Mouse (Mus musculus): Measurements from ENCODE around the gene Gm10272.
"Not testable (repeated sequence)": the region's sequence is repeated elsewhere in the genome, so short reads cannot be mapped to it uniquely, and the experiment has no call there.

Gm10272 gene

DNA sequence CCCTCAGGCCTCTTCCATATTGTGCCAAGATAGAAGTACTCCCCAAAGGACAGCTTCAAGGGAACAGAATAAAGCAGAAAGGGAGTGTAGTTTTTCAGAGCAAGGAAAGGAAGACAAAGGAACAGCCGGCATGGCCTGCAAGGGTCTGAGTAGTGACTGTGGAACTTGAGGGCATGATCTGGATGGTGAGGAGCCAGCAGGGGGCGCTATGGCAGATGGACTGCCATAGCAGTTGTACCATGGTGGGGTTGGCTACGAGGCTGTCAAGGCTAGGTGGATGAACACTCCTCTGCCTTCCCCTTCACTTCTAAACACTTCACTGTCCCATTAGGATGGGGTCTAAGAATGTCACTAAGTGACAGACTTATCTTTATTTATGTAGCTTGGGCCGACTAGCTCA is 22.8 kb downstream of the Gm10272 start:
- DNase-seq: peak; percentile 41

DNA sequence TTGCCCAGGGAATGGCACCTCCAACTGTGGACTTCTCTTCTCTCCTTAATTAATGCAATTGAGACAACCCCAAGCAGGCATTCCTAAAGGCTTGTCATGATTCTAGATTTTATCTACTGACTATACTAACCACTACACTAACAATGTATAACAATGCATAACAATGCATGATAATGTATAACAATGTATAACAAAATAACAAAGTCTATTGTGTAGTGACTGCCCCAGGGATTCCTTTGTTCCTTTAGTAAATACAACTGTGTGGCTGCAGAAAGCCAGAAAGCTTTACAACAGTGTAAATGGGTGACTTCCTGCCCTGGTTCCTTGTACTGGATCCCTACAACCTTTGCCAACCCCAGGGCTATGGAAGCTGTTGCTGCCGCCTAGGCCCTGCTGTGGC is 29.5 kb downstream of the Gm10272 start:
- DNase-seq: no peak

DNA sequence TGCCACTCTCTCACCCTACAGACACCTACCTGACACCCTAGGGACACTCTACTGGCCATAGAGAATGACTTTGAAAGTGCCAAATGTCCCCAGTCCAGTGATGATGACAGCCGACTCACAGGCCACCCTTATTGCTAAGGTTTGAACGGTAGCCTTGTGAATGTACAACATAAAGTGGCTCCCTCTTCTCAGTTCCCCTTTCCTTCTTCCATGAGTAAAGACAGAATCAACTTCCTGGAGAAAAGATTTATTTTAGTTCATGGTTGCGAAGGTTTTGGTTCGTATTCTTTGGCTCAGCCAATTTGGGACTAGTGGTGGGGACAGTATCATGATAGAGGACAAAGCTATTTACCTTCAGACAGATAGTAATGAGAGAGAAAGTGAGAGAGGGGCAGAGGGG is 32.5 kb downstream of the Gm10272 start:
- no peak for DNase-seq

DNA sequence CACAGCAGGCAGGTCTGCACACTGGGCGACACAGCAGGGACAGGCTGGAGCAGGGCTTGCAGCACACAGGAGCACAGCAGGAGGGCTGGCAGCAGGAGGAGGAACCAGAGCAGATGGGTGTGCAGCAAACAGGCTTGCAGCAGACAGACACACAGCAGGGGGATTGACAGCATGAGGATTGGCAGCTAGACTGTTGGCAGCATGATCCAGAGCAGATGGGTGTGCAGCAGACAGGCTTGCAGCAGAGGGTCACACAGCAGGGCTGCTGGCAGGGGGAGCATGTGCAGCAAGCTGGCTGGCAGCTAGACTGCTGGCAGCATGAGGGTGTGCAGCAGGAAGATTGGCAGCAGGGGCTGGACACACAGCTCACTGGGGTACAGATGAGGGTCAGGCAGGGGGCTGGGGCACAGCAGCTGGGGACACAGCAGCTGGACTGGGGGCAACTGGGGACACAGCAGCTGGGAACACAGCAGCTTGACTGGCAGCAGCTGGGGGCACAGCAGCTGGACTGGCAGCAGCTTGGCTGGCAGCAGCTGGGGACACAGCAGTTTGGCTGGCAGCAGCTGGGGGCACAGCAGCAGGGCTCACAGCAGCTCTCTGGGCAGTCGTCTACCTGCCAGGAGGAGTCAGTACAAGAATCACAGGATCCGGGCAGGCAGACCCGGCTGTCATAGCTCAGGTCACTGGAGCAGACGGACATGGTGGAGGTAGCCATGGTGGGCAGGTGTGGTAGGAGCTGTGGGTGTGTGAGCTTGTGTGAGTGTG is 35.7 kb downstream of the Gm10272 start, which contains the start of gene Gm18596:
Gene Gm18596, minus strand, starts transcription at position 715 of the 765 bp plus-strand sequence.
- DNase-seq: not testable (repeated sequence)

DNA sequence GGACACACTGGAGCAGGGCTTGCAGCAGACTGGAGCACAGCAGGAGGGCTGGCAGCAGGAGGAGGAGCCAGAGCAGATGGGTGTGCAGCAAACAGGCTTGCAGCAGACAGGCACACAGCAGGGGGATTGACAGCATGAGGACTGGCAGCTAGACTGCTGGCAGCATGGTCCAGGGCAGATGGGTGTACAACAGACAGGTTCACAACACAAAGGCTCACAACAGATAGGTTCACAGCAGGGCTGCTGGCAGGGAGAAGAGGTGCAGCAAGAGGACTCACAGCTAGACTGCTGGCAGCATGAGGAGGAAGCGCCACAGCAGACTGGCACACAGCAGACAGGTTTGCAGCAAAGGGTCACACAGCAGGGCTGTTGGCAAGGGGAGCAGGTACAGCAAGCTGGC is 44.3 kb downstream of the Gm10272 start:
- DNase-seq: not testable (repeated sequence)

DNA sequence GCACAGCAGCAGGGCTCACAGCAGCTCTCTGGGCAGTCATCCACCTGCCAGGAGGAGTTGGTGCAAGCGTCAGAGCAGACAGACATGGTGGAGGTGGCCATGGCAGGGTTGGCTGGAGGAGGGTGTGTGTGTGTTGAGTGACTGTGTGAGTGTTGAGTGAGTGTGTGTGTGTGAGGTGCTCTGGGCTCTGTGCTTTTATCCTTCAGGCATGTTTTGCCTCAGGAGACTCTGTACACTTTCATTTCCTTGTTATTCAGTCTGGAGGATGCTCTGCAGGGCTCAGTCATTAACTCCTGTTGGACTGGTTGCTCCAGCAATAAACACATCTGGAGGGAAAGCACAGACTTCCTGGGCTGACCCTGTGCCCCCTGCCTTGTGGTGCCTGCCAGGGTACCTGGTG is 44.8 kb downstream of the Gm10272 start, which contains the start of gene Gm9736:
Gene Gm9736, minus strand, starts transcription at position 101 of the 400 bp plus-strand sequence.
- DNase-seq: not testable (repeated sequence)

DNA sequence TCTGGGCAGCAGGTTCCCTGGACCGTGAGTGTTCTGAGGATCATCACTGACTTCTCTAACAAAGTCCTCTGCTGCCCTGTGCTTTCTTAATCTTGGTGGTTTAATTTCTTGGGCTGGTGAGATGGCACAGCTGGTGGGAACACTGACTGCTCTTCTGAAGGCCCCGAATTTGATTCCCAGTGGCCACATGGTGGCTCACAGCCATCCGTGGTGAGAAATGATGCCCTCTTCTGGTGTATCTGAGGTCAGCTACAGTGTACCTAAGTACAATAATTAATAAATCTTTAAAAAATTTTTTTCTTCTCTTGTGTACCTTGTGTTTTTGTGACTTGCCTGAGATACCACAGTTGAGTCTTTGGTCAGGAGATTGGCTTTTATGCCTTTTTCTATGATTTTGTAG is 45.9 kb downstream of the Gm10272 start:
- not testable (repeated sequence) for DNase-seq

DNA sequence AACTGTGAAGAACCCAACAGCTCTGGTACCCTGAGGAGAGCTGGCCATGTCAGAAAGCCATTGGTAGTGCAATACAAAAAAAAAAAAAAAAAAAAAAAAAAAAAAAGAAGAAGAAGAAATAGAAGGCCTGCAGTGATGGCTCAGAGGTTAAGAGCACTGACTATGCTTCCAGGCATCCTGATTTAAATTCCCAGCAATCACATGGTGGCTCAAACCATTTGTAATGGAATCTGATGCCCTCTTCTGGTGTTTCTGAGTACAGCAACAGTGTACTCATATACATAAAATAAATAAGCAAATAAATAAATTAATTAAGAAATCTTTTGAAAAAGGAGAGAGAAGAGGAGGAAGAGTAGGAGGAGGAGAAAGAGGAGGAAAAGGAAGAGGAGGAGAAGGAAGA is 47.0 kb downstream of the Gm10272 start:
- DNase-seq: no peak
